Mouse (Mus musculus): Measurements from ENCODE around the gene Fgfbp3. TPM values are rescaled to one million over a fixed set of nuclear protein-coding genes. Genes with fewer than 3 reads are reported as not detected.
"Not testable (repeated sequence)": the region's sequence is repeated elsewhere in the genome, so short reads cannot be mapped to it uniquely, and the experiment has no call there.

The Fgfbp3 gene
- 2.3 and 3.3 TPM in 2 replicates for polyA plus RNA-seq (2011; ENCODE audit: insufficient read length, low read depth, missing spikeins)

DNA sequence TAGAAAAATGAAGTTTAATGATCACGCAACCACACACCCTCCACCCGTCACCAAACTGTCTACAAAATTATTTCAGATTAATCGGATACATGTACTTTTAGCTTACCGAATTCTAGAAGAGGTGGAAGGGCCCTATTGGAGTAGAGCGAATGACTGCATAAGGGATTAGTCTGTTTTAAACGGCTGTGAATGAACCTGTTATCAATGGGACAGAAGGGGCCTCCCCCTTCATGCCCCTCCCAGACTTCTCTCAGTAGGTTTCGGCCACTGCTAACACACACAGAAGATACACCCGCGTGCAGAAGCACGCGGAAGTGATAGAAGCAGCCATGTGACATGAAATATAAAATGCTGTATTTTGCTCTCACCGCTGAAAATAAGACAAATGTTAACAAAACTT, at the start of gene Fgfbp3:
TSS of gene Fgfbp3 (minus strand) at position 150 of the 400 bp plus-strand sequence.
- Histone ChIP-seq H3K4me3 (ENCODE audit: insufficient read depth, low read length) (peak within 1 kb of the TSS; percentile 92), H3K27ac (ENCODE audit: insufficient read depth, low read length) (peak within 1 kb of the TSS; percentile 30), H3K4me1 (ENCODE audit: control insufficient read depth, insufficient read depth, low read length) (0 out of 2 replicates have a peak, but pooled peaks cover 1% of the 10 kb centered on the region)
- TF ChIP-seq CTCF (IDR thresholded peaks at IDR 0.05; ENCODE audit: borderline replicate concordance, insufficient read depth, low read length) (no peak), POLR2A (IDR thresholded peaks at IDR 0.05; ENCODE audit: low read depth, low read length) (no peak)

DNA sequence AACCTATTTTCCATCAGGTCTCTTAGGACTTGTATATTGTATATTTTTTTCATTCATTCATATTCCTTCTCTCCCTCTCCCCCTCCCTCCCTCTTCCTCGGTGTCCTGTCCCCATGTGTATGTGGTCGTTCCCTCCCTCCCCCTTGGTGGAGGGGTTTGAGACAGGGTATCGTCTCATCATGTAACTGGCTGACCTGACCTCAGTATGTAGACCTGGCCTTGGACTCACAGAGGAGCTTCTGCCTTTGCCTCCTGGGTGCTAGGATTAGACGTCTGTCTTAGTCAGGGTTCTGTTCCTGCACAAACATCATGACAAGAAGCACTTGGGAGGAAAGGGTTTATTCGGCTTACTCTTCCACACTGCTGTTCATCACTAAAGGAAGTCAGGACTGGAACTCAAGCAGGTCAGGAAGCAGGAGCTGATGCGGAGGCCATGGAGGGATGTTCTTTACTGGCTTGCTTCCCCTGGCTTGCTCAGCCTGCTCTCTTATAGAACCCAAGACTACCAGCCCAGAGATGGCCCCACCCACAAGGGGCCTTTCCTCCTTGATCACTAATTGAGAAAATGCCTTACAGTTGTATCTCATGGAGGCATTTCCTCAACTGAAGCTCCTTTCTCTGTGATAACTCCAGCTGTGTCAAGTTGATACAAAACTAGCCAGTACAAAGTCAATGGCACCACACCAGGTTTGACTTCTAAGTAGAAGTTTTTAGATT, 43.3 kb upstream of the Fgfbp3 start:
- H3K27ac ChIP-seq (ENCODE audit: insufficient read depth, low read length); H3K4me1 ChIP-seq (ENCODE audit: control insufficient read depth, insufficient read depth, low read length); H3K4me3 ChIP-seq (ENCODE audit: insufficient read depth, low read length): not testable (repeated sequence)

- TF ChIP-seq CTCF (IDR thresholded peaks at IDR 0.05; ENCODE audit: borderline replicate concordance, insufficient read depth, low read length) (no peak), POLR2A (IDR thresholded peaks at IDR 0.05; ENCODE audit: low read depth, low read length) (no peak)
- Histone ChIP-seq H3K4me1 (ENCODE audit: control insufficient read depth, insufficient read depth, low read length) (no peaks in the 10 kb centered on the region), H3K27ac (ENCODE audit: insufficient read depth, low read length) (no peak overlapping the region), H3K4me3 (ENCODE audit: insufficient read depth, low read length) (no peak overlapping the region)
Measured at GRCm38 (mm10) chr19:36961320-36961719, 41.9 kb upstream of the Fgfbp3 start.

GRCm38 (mm10) chr19:36958331-36958730, 38.9 kb upstream of the Fgfbp3 start:
- H3K4me3 ChIP-seq (ENCODE audit: insufficient read depth, low read length) = no peak overlapping the region
- no peak overlapping the region for H3K27ac ChIP-seq (ENCODE audit: insufficient read depth, low read length)
- H3K4me1 ChIP-seq (ENCODE audit: control insufficient read depth, insufficient read depth, low read length) = no peaks in the 10 kb centered on the region
- no peak for TF ChIP-seq CTCF (IDR thresholded peaks at IDR 0.05; ENCODE audit: borderline replicate concordance, insufficient read depth, low read length)

GRCm38 (mm10) chr19:36953637-36954206, 34.3 kb upstream of the Fgfbp3 start:
- peaks cover 2% of the 10 kb centered on the region; the same call in 1 of the 2 replicates for H3K4me1 ChIP-seq (ENCODE audit: control insufficient read depth, insufficient read depth, low read length)
- TF ChIP-seq POLR2A (IDR thresholded peaks at IDR 0.05; ENCODE audit: low read depth, low read length) = no peak
- TF ChIP-seq CTCF (IDR thresholded peaks at IDR 0.05; ENCODE audit: borderline replicate concordance, insufficient read depth, low read length) = no peak
- no peak overlapping the region for H3K27ac ChIP-seq (ENCODE audit: insufficient read depth, low read length)
- no peak overlapping the region for H3K4me3 ChIP-seq (ENCODE audit: insufficient read depth, low read length)

- no peak for TF ChIP-seq POLR2A (IDR thresholded peaks at IDR 0.05; ENCODE audit: low read depth, low read length)
- TF ChIP-seq CTCF (IDR thresholded peaks at IDR 0.05; ENCODE audit: borderline replicate concordance, insufficient read depth, low read length) = no peak
- Histone ChIP-seq H3K27ac (ENCODE audit: insufficient read depth, low read length) (no peak overlapping the region), H3K4me1 (ENCODE audit: control insufficient read depth, insufficient read depth, low read length) (no peaks in the 10 kb centered on the region), H3K4me3 (ENCODE audit: insufficient read depth, low read length) (no peak overlapping the region)
Measured at GRCm38 (mm10) chr19:36940064-36940463, 20.6 kb upstream of the Fgfbp3 start.

DNA sequence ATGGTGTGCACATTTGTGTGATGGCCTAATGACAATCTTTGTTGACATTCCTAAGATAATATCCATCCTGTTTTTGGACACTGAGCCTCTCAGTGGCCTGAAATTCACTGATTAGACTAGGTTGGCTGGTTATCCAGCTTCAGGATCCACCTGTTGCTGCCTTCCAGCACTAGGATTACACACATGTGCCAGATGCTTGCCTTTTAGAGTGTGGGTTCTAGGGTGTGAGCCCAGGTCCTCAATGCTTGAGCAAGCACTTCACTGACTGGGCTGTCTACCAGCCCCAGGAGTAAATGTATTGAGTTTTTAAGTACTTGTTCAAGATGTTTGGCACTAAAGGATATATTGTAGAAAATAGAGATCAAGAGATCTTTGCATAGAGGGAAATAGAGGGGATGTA, 18.6 kb upstream of the Fgfbp3 start:
- no peaks in the 10 kb centered on the region for H3K4me1 ChIP-seq (ENCODE audit: control insufficient read depth, insufficient read depth, low read length)
- TF ChIP-seq POLR2A (IDR thresholded peaks at IDR 0.05; ENCODE audit: low read depth, low read length) = no peak
- no peak for TF ChIP-seq CTCF (IDR thresholded peaks at IDR 0.05; ENCODE audit: borderline replicate concordance, insufficient read depth, low read length)
- H3K4me3 ChIP-seq (ENCODE audit: insufficient read depth, low read length) = no peak overlapping the region
- H3K27ac ChIP-seq (ENCODE audit: insufficient read depth, low read length) = no peak overlapping the region

- Histone ChIP-seq H3K4me1 (ENCODE audit: control insufficient read depth, insufficient read depth, low read length) (no peaks in the 10 kb centered on the region), H3K27ac (ENCODE audit: insufficient read depth, low read length) (no peak overlapping the region), H3K4me3 (ENCODE audit: insufficient read depth, low read length) (no peak overlapping the region)
- TF ChIP-seq CTCF (IDR thresholded peaks at IDR 0.05; ENCODE audit: borderline replicate concordance, insufficient read depth, low read length) = no peak
Measured at GRCm38 (mm10) chr19:36936285-36936684, 16.9 kb upstream of the Fgfbp3 start.

GRCm38 (mm10) chr19:36932613-36933012, 13.2 kb upstream of the Fgfbp3 start:
- TF ChIP-seq CTCF (IDR thresholded peaks at IDR 0.05; ENCODE audit: borderline replicate concordance, insufficient read depth, low read length) (no peak), POLR2A (IDR thresholded peaks at IDR 0.05; ENCODE audit: low read depth, low read length) (no peak)
- no peak overlapping the region for H3K4me3 ChIP-seq (ENCODE audit: insufficient read depth, low read length)
- H3K27ac ChIP-seq (ENCODE audit: insufficient read depth, low read length) = no peak overlapping the region
- no peaks in the 10 kb centered on the region; the same call in 1 of the 2 replicates for H3K4me1 ChIP-seq (ENCODE audit: control insufficient read depth, insufficient read depth, low read length)

DNA sequence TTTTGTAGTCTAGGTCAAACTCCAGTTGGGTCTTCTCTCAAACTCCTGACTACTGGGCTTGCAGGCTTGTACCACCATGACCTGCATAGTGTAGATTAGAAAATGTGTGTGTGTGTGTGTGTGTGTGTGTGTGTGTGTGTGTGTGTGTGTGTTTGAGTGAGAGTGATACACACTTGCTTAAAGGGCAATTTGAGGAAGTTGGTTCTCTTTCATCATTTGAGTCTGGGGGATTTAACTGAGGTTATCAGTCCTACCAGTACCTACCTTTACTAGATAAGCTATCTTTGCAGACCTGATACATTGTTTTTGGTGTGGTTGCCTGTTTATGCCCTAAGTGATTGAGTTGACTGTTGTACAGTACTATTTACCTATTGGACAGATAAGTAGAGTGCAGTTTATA, 12.7 kb upstream of the Fgfbp3 start:
- Histone ChIP-seq H3K4me3 (ENCODE audit: insufficient read depth, low read length) (no peak overlapping the region), H3K27ac (ENCODE audit: insufficient read depth, low read length) (no peak overlapping the region), H3K4me1 (ENCODE audit: control insufficient read depth, insufficient read depth, low read length) (no peaks in the 10 kb centered on the region; the same call in 1 of the 2 replicates)
- TF ChIP-seq POLR2A (IDR thresholded peaks at IDR 0.05; ENCODE audit: low read depth, low read length) = no peak
- no peak for TF ChIP-seq CTCF (IDR thresholded peaks at IDR 0.05; ENCODE audit: borderline replicate concordance, insufficient read depth, low read length)

Data from embryonic fibroblast, embryonic 13.5 days (primary cell).